Mouse (Mus musculus) stomach, embryonic 14.5 days (tissue): ENCODE results near the gene Exosc6. TPM values are rescaled to one million over a fixed set of nuclear protein-coding genes. Genes with fewer than 3 reads are reported as not detected.
"Not testable (repeated sequence)": the region's sequence is repeated elsewhere in the genome, so short reads cannot be mapped to it uniquely, and the experiment has no call there.

ENCODE experiments used
- ATAC-seq: fragments of 200-750 bp; cut with Nextera tagmentation; 2 replicates; pipeline ENCODE4 v1.8.0; 2017; ENCODE audit warnings: low read depth, moderate TSS enrichment; ENCODE audit not compliant: insufficient number of reproducible peaks, insufficient read depth, low FRiP score
- H3K27ac ChIP-seq: fragments of 300-500 bp; sonication (generic); 2 replicates; pipeline ENCODE4 v1.5.1; 2014; ENCODE audit warnings: mild to moderate bottlenecking, low read length, moderate library complexity, mixed read lengths
- H3K27me3 ChIP-seq: fragments of 300-500 bp; sonication (generic); 2 replicates; pipeline ENCODE4 v1.6.1; 2014; ENCODE audit warnings: low read length, control low read depth, mixed read lengths; ENCODE audit not compliant: control insufficient read depth, insufficient read depth
- H3K36me3 ChIP-seq: fragments of 300-500 bp; sonication (generic); 2 replicates; pipeline ENCODE4 v1.6.1; 2014; ENCODE audit warnings: mild to moderate bottlenecking, control low read depth, low read length, moderate library complexity, mixed read lengths; ENCODE audit not compliant: control insufficient read depth, insufficient read depth
- H3K4me1 ChIP-seq: fragments of 300-500 bp; sonication (generic); 2 replicates; pipeline ENCODE4 v1.6.1; 2014; ENCODE audit warnings: low read length, control low read depth, mixed read lengths; ENCODE audit not compliant: control insufficient read depth, insufficient read depth
- H3K4me2 ChIP-seq: fragments of 300-500 bp; sonication (generic); replicated peaks from 2 replicates; pipeline ENCODE4 v1.6.1; 2014; ENCODE audit warnings: low read depth, low read length, control low read depth
- H3K4me3 ChIP-seq: fragments of 300-500 bp; sonication (generic); 2 replicates; pipeline ENCODE4 v1.5.1; 2014; ENCODE audit warnings: low read depth, low read length, control low read depth
- H3K9ac ChIP-seq: fragments of 300-500 bp; sonication (generic); replicated peaks from 2 replicates; pipeline ENCODE4 v1.6.1; 2014; ENCODE audit warnings: low read depth, mild to moderate bottlenecking, control low read depth, low read length, moderate library complexity, mixed read lengths
- H3K9me3 ChIP-seq: fragments of 300-500 bp; sonication (generic); 2 replicates; pipeline ENCODE4 v1.6.1; 2016; ENCODE audit warnings: low read depth, low read length, control low read depth; ENCODE audit not compliant: control insufficient read depth
- WGBS: fragments of 180-500 bp; shearing (Covaris S2); extraction: QIAGEN DNeasy Blood & Tissue Kit; methylation state at CpG from one replicate; pipeline ENCODE4 v1.1.7; 2014; 5-methylcytosine and 5-hydroxymethylcytosine counted together
- polyA plus RNA-seq: library from polyadenylated mRNA; unstranded; fragments of >200 nt; fragmentation: Nextera tagmentation; extraction: Ambion mirVana; gene quantifications from 2 replicates; pipeline ENCODE4 v1.2.1, GENCODE M21; 2014

The Exosc6 gene
- polyA plus RNA-seq: 13.2 and 13.8 TPM in 2 replicates

GRCm38 (mm10) chr8:111056158-111056663 is at the start of gene Exosc6:
Gene Exosc6 (plus strand): TSS chr8:111056339.
- Histone ChIP-seq H3K27ac (peak within 1 kb of the TSS; percentile 88), H3K36me3 (peaks cover 41% of the 10 kb centered on the region), H3K9me3 (no peaks in the 10 kb centered on the region), H3K4me2 (peak within 1 kb of the TSS; percentile 97), H3K4me3 (peak within 1 kb of the TSS; percentile 95), H3K4me1 (peaks cover 9% of the 10 kb centered on the region; the same call in 1 of the 2 replicates), H3K9ac (peak within 1 kb of the TSS; percentile 95), H3K27me3 (no peaks in the 10 kb centered on the region)
- peak; percentile 89 for ATAC-seq
- WGBS: under 1% methylated on average over 65 of the region's 68 CpGs

GRCm38 (mm10) chr8:111010230-111010991 is 45.7 kb upstream of the Exosc6 start:
- not testable (repeated sequence) for H3K4me3 ChIP-seq, H3K27ac ChIP-seq, H3K9ac ChIP-seq, ATAC-seq, H3K4me2 ChIP-seq, H3K27me3 ChIP-seq, H3K4me1 ChIP-seq, H3K9me3 ChIP-seq
- peaks cover 12% of the 10 kb centered on the region; the same call in 1 of the 2 replicates for H3K36me3 ChIP-seq
- WGBS: 91% methylated on average over 8 of the region's 10 CpGs

- H3K4me1 ChIP-seq, H3K27ac ChIP-seq, H3K27me3 ChIP-seq, ATAC-seq, H3K9me3 ChIP-seq, H3K36me3 ChIP-seq, H3K4me3 ChIP-seq, H3K9ac ChIP-seq, H3K4me2 ChIP-seq: not testable (repeated sequence)
- 90% methylated on average over 1 of the region's 2 CpGs for WGBS
Measured at GRCm38 (mm10) chr8:111026609-111027008, 29.5 kb upstream of the Exosc6 start.

- Histone ChIP-seq H3K9me3 (no peaks in the 10 kb centered on the region), H3K4me2 (peak overlapping the region; percentile 82), H3K9ac (peak overlapping the region; percentile 54), H3K27ac (peak overlapping the region; percentile 58), H3K4me3 (peak overlapping the region; percentile 65), H3K4me1 (no peaks in the 10 kb centered on the region), H3K27me3 (no peaks in the 10 kb centered on the region), H3K36me3 (no peaks in the 10 kb centered on the region)
- under 1% methylated on average over 31 of the region's 31 CpGs for WGBS
- peak; percentile 96 for ATAC-seq
Measured at GRCm38 (mm10) chr8:111027391-111027937, 28.7 kb upstream of the Exosc6 start.

- no peak overlapping the region for H3K4me2 ChIP-seq
- WGBS: 53% methylated on average over 4 of the region's 4 CpGs
- no peaks in the 10 kb centered on the region for H3K4me1 ChIP-seq
- no peak overlapping the region for H3K4me3 ChIP-seq
- no peaks in the 10 kb centered on the region for H3K27me3 ChIP-seq
- ATAC-seq: no peak
- H3K27ac ChIP-seq: no peak overlapping the region
- H3K9me3 ChIP-seq: no peaks in the 10 kb centered on the region
- no peaks in the 10 kb centered on the region for H3K36me3 ChIP-seq
- H3K9ac ChIP-seq: no peak overlapping the region
Measured at GRCm38 (mm10) chr8:111029589-111029988, 26.6 kb upstream of the Exosc6 start.

GRCm38 (mm10) chr8:111030045-111030444 is 26.1 kb upstream of the Exosc6 start:
- Histone ChIP-seq H3K4me1 (peaks cover 2% of the 10 kb centered on the region; the same call in 1 of the 2 replicates), H3K9me3 (no peaks in the 10 kb centered on the region), H3K4me3 (no peak overlapping the region), H3K9ac (no peak overlapping the region), H3K27ac (no peak overlapping the region), H3K36me3 (no peaks in the 10 kb centered on the region), H3K4me2 (no peak overlapping the region), H3K27me3 (no peaks in the 10 kb centered on the region)
- no peak for ATAC-seq
- WGBS: 75% methylated on average over 6 of the region's 6 CpGs

- Histone ChIP-seq H3K36me3 (no peaks in the 10 kb centered on the region; the same call in 1 of the 2 replicates), H3K4me2 (no peak within 1 kb of the TSS), H3K4me1 (peaks cover 6% of the 10 kb centered on the region; the same call in 1 of the 2 replicates), H3K27me3 (no peaks in the 10 kb centered on the region), H3K4me3 (no peak within 1 kb of the TSS), H3K27ac (no peak within 1 kb of the TSS), H3K9me3 (no peaks in the 10 kb centered on the region), H3K9ac (no peak within 1 kb of the TSS)
- WGBS: 94% methylated on average over 19 of the region's 19 CpGs
- ATAC-seq: no peak
Measured at GRCm38 (mm10) chr8:111031572-111031971, 24.6 kb upstream of the Exosc6 start, which contains the start of gene Ddx19b. Gene Ddx19b (minus strand): TSS chr8:111031751.

- Histone ChIP-seq H3K27ac (peak within 1 kb of the TSS; percentile 71), H3K9ac (peak within 1 kb of the TSS; percentile 73), H3K4me2 (peak within 1 kb of the TSS; percentile 66), H3K9me3 (no peaks in the 10 kb centered on the region), H3K4me1 (peaks cover 6% of the 10 kb centered on the region; the same call in 1 of the 2 replicates), H3K27me3 (no peaks in the 10 kb centered on the region), H3K4me3 (peak within 1 kb of the TSS; percentile 83), H3K36me3 (peaks cover 8% of the 10 kb centered on the region; the same call in 1 of the 2 replicates)
- no peak for ATAC-seq
- 95% methylated on average over 7 of the region's 7 CpGs for WGBS
Measured at GRCm38 (mm10) chr8:111032916-111033315, 23.2 kb upstream of the Exosc6 start, which contains the start of gene Aars. Gene Aars (plus strand): TSS chr8:111033144.
